Mouse (Mus musculus) megakaryocyte, adult 5-6 weeks (primary cell): ENCODE data around the gene Mob1b. TPM values are rescaled to one million over a fixed set of nuclear protein-coding genes. Genes with fewer than 3 reads are reported as not detected.
A peak's percentile ranks its signal among the peaks of the same experiment; 100 is the strongest.

Experiments
- ATAC-seq: 2 replicates; pipeline ENCODE4 v1.8.0; 2016; ENCODE audit warnings: mild to moderate bottlenecking, inconsistent platforms; ENCODE audit not compliant: poor library complexity, severe bottlenecking
- total RNA-seq, 2 experiments: library from RNA; stranded (forward) in 1 of 2; stranded (reverse) in 1 of 2; fragments of 153-499, 151-499 nt in 1 of 2; fragments of 221-1000, 200-1000 nt in 1 of 2; gene quantifications; 2 replicates each; pipeline versions ENCODE4 v1.2.3 to v1.2.4; 2015 to 2017

Mob1b gene
- 26.1 and 26.6 TPM in 2 replicates for total RNA-seq (2015)
- total RNA-seq (2017) = 11.5 and 15.7 TPM in 2 replicates

DNA sequence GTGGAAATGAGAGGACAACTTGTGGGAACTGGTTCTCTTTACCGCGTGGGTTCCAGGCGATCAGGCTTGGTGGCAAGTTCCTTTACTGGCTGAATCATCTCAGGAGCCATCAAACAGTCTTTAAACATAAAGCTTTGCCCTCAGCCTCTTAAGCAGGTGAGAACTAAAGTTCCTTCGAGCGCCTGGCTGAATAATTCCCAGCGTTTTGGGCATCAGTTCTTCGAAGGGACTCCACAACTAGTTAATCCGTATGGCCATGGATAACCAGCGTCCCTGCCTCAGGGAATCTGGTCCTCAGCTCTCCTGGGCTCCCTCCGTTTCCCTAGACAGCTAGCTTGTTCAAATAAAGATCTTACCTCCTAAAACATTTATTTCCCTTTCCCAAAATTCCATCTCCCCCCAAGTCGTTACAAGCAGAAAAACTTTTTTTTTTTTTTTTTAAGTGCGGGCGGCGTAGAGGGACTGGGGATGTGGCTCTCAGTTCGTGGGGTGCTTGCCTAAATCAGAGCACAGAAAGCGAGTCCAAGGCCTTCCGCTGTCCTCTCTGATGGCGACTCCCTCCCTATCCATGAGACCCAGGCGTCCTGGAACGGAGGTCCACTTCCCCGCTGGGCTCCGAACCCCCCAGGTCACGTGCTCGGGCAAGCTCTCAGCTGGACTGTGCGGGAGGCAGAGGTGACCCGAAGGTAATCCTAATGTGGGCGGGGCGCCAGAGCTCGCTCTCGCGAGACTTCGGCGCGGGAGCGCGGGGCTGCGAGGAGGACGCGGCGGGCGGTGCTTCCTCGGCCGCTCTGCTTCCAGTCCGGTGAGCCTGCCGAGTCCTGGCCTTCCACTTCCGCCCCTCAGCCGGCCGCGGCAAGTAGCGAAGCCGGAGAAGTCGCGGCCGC is at the start of gene Mob1b:
TSS of gene Mob1b (plus strand) at position 740 of the 887 bp plus-strand sequence.
- ATAC-seq = peak; percentile 88

DNA sequence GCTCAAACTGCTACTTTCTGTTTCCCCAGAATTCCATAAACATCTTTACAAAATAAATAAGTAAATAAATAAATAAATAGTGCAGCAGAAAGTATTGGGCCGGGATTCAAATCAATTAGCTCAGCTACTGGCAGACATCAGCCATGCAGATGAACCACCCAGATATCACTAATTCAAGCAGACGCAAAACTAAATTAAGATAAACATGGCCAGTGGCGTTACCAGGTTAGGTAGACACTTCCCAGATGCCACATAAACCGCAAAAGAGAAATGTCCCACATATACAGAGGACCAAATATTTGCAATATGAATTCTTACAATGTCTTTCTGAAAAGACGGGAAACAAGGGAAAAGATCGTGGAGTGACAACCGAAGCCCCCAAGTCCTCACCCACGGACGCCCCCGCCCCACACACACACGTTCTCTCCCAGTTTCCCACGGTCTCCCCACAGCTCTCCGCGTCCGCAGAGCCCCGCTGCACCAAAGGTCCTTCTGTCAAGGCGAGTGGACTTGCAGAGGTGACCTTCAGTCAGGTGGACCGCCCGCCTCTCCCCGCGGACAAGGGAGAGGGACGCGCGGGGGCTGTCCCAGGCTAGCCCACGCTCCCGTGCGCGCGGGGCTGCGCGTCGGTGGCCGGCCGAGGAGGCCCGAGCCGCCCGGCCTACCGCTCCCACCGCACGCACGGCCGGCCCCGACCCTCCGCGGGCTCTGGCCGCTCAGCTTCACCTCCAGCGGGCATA is 45.8 kb upstream of the Mob1b start:
- ATAC-seq = peak; percentile 7

DNA sequence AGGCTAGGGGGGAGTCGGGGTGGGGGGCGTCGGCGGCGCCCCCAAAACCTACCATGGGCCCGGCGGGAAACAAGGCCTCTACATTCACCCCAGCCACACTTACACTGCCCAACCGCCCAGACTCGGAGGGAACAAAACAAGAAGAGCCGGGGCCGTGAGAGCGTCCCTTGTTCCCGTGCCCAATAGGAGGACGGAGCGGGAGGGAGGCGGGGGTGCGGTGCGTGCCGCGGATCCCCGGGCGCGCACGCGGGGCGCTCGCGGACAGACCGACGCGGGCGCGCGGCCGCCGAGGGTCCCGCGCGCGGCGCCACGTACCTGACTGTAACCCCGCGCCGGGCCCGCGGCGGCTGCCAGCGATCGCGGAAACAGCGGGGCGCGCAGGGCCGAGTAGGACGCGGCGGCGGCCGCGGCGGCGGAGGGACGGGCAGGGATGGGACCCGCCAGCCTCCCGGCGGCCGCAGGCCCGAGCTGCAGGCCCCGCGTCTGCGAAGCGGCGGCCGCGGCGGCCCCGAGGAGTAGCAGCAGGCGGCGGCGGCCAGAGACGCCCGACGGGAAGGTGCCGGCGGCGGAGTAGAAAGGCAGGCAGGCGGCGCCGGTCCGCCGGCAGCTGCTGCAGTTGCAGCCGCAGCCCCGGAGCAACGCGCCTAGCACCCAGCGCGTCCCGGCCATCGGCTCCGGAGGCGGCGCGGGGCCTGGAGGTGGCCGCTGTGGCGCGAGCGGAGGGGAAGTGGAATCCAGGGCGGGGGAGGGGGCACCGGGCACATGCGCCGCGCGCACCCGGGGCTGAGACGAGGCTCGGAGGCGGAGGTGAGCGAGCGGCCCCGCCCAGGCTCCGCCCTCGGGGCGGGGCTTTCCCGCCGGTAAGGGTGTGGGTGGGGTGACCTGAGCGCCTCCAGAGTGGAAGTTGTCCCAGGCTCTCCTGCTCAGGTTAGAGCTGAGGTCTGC is 44.9 kb upstream of the Mob1b start, which contains the start of gene Grsf1:
TSS of gene Grsf1 (minus strand) at position 729 of the 945 bp plus-strand sequence.
- peak; percentile 84 for ATAC-seq

GRCm38 (mm10) chr5:88678929-88679328 is 41.7 kb upstream of the Mob1b start:
- peak; percentile 58 for ATAC-seq

DNA sequence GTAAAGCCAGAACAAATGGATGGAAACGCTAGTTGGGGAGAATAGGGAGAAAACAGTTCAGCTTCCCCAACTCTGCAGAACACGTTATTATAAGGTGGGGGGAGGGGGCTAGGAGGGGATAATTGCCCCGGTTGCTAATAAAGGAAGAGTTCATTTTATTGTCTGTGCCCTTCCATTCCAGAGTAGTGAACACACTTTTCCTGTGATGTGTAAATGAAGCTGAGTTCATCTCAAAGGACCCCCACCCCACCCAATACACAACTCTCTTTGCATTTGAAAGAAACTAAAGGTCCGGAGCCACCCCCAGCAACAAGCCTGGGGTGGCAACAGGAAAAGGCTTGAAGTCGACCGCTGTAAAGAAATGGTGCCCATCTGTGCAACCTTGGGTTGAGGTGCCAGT is 41.3 kb upstream of the Mob1b start:
- no peak for ATAC-seq

DNA sequence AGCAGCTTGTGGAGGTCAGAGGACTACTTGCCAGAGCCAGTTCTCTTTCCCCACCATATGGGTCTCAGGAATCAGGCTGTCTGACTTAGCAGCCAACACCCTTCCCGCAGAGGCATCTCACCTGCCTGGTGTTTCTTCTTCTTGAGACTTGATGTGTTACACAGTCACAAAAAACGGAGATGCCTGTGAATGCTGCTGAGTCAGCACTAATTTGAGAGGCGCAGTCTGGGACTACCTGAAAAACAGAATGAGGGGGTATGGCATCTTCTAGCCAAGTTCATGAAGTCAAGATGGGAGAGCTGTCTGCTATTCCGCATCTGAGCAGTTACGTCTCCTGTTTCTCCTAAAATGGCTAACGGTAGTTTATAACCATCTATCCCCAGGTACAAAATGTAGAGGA is 40.1 kb upstream of the Mob1b start:
- no peak for ATAC-seq

DNA sequence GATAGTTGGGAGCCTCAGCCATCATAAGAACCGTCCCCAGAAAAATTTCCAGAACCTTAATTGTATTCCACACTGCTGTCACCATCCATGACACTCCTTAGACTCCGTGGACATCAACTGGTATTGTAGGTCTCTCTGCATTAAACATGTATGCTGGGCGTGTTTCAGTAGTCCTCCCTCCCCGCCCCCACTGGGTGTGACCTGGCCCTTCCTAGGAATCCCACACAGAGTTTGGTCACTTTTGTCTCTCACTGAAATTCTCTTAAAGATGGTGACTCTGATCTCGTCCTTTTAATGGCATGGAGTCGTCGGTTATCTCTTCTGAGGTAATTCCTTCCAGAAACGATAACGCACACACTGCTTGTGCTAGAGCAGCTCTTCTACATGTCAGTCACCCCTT is 36.9 kb upstream of the Mob1b start:
- ATAC-seq = no peak

DNA sequence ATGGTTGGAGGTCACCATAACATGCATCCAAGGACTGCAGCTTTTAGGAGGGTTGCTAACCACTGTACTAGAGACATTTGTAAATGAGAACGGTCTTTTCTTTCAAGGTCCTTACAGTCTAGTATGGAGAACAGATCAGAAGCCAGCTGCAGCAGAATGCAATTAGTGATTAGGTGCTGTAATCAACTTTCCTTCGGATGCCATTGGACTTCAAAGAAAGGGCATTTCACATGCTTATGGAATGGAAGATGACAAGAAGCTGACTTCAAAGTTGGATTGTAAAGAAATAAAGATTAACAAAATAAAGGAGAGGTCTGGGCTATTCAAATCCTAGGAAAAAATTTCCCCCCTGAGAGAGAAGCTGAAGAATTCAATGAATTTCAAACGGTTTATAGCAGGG is 36.4 kb upstream of the Mob1b start:
- ATAC-seq = no peak

DNA sequence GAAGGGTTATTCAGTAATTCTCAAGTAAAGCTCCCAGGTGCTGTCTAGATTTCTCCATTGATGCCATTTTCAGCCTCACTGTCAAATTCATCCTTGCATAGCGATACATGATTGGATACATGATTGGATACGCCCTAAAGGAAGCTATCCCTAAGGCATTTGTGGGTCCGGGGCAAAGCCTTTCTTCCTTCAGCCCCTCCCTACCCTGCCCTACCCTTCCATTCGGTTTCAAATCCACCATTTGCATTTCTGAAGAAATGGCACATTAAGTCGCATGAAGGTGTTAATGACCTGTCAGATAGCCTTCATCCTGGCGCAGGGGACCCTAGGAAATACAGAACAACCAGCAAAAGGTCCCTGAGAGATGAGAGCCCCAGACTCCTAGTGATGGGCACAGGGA is 35.3 kb upstream of the Mob1b start:
- no peak for ATAC-seq

DNA sequence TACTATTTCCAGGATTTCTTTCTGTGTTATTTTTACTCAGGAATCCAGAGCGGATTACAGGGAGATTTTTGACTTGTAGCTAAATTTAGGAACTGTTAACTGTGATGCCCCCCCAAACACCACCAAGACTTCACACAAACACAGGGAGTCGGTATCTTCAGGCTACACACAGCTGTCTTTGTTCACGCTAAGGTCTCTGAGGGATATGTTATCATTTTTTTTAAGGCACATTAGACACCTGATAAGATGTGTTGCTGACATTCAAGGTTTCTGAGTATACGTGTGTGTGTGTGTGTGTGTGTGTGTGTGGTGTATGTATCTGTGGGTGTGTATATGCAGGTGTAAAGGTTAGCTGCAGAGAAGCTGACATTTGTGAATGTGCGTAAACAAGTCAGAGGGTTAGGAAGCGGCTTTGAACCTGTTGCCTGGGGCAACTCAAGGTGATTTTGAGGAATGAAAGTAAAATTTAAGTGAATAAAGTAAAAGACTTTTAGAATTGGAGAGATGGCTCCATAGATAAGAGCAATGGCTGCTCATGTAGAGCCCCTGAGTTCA is 34.8 kb upstream of the Mob1b start:
- ATAC-seq = no peak

DNA sequence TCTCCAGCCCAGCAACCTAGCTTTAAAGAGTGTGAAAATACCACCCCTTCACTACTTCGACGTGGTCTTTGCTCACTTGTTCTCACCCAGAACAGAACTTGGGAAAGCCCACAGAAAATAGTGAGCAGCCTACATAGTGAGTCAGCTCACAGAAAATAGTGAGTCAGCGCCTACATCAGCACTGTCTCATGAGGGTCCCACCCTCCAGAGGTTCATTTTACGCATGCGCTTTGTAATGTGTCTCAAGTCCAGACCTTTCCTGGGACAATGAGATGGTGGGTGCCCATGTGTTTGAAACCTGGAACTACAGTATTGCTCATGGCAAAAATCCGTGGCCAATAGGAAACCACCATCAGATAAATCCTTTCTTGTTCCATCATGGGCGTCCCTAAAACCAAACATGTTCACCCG is 32.7 kb upstream of the Mob1b start:
- no peak for ATAC-seq

- no peak for ATAC-seq
These were observed 32.0 kb upstream of the Mob1b start for GRCm38 (mm10) chr5:88688583-88689187.

DNA sequence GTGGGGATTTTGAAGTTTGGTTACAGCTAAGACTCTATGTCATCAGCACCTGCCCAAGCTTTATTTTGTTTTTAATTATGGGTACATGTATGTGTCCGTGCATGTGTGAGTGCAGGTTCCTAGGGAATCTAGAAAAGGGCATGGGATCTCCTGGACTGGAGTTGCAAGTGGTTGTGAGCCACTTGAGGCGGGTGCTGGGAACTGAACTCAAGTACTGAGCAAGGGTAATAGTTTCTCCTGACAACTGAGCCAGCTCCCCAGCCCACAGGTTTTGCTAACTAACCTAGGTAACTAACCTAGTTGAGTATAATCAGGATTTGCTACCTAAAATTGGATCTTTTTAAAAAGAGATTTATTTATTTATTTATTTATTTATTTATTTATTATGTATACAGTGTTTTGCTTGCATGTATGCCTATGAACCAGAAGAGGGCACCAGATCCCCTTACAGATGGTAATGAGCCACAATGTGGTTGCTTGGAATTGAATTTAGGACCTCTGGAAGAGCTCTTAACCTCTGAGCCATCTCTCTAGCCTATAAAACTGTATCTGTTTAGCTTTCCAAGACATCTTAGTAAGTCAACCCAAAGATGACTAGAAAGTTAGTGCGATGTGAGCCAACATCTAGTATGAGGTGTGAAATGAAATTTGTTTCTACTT is 31.2 kb upstream of the Mob1b start:
- ATAC-seq = peak; percentile 72; the same call in 1 of the 2 replicates

GRCm38 (mm10) chr5:88690681-88691505 is 29.8 kb upstream of the Mob1b start:
- ATAC-seq = no peak

DNA sequence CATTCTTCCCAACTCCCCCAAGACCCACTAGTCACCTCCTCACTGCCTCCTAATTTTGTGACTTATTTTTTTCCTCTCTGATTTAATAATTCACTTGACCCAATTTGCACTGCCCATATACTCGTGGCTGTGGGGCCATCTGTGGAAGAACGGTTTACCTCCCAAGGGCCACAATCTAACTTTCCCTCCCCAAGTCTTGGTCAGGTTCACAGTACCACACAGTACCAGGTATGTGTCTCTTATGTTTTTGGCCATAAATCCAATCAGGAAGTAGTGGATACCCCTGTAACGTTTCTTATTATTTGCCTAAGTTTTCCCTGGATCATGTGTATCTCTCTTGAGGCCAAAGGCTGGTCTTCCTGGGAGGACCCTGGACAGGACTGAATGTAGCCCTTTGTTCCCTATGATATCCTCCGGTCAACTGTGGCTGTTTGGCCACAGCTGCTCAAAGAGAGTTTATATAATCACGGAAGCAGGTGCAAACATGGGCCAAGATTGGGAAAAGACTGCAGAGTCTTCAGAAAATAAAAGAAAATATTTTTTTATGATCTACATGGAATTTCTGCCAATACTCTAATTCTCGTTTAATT is 29.1 kb upstream of the Mob1b start:
- no peak for ATAC-seq

DNA sequence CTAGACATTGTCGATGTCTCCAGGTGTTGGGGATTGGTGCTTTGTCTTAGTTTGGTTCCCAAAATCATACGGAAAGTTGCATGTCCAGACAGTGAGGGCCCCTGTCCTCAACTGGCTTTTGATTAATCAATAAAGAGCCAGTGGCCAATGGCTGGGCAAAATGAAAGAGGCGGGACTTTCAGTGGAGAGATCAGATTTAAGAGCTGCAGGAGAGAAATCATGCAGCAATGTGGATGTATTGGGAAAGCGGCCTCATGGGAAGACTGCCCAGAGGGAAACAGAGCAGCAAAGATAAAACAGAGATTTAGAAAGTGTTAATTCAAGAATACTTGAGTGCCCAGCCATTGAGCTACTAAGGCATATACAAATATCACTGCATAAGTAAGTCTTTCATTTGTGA is 28.1 kb upstream of the Mob1b start:
- no peak for ATAC-seq

DNA sequence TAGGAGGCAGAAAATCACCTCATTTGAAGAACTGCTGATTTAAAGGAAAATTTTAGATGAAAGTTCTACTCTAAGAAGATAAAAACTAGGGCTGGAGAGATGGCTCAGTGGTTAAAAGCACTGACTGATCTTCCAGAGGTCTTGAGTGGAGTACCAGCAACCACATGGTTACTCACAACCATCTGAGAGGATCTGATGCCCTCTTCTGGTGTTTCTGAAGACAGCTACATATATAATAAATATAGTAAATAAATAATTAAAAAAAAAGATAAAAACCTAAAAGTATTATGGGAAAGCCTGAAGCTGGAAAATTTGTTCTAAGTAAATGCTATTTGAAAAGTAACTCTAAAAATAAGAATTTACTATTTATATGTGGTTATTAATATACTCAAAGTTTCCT is 27.6 kb upstream of the Mob1b start:
- no peak for ATAC-seq

- no peak for ATAC-seq
These were observed 23.4 kb upstream of the Mob1b start for GRCm38 (mm10) chr5:88697291-88697690.
